Mouse (Mus musculus) urinary bladder, postnatal 4 days (tissue): ENCODE measurements around the gene Psg25.
"Not testable (repeated sequence)": the region's sequence is repeated elsewhere in the genome, so short reads cannot be mapped to it uniquely, and the experiment has no call there.

Source experiments
- DNase-seq, 2 experiments: peaks; one replicate each; pipeline ENCODE4 v3.0.0; 2021 to 2022; ENCODE audit warnings: low spot score in 2 of 2

The Psg25 gene

DNA sequence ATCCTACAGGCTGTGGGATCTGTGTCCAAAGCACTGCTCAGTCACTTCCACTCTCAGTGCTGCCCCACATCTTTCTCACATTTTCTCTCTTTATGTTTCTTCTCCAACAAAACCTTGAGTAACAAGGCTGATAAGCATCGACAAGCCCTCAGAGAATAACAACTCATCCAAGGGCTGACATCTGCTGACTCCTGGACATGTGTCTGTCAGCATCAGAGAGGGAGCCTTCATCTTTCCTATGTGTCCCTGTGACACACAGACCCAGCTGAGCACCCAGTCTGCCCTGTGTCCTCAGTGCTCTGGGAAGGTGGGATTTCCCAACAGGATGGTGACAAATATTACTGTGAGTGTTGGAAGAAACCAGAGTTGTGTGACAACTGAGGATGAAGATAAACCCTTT, at the start of gene Psg25:
Gene Psg25 (minus strand): TSS at position 101 of the 400 bp plus-strand sequence.
- DNase-seq = no peak

DNA sequence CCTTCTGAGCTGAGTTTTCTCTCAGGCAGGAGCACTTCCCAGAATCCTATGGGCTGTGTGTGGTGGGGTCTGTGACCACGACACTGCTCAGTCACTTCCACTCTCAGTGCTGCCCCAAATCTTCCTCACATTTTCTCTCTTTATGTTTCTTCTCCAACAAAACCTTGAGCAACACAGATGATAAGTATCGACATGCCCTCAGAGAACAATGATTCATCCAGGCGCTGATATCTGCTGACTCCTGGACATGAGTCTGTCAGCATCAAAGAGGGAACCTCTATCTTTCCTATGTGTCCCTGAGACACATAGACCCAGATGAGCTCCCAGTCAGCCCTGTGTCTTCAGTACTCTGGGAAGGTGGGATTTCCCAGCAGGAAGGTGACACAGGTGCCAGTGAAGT, 35.1 kb upstream of the Psg25 start, which contains the start of gene Psg27:
Gene Psg27 (minus strand): TSS at position 101 of the 400 bp plus-strand sequence.
- no peak for DNase-seq

- no peak for DNase-seq
Measured at GRCm38 (mm10) chr7:18559850-18560249, 27.8 kb upstream of the Psg25 start.

GRCm38 (mm10) chr7:18555751-18556150, 23.7 kb upstream of the Psg25 start:
- not testable (repeated sequence) for DNase-seq

- no peak for DNase-seq
Measured at GRCm38 (mm10) chr7:18533420-18533819, 1.4 kb upstream of the Psg25 start.

GRCm38 (mm10) chr7:18524668-18525067, 7.4 kb downstream of the Psg25 start:
- DNase-seq = no peak

DNA sequence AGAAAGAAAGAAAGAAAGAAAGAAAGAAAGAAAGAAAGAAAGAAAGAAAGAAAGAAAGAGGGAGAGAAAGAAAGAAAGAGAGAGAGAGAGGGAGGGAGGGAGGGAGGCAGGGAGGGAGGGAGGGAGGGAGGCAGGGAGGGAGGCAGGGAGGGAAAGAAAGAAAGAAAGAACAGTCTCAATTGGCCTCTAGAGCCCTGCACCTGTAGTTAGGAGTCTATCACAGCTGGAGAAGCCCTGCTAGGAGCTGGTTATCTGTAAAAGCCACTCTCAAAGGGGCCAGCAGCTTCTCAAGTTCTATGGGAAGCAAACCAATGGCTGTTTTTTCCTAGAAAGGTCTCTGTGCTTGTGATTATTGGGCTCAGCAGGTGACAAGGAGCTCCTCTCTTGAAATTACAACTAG, 19.2 kb downstream of the Psg25 start:
- not testable (repeated sequence) for DNase-seq

DNA sequence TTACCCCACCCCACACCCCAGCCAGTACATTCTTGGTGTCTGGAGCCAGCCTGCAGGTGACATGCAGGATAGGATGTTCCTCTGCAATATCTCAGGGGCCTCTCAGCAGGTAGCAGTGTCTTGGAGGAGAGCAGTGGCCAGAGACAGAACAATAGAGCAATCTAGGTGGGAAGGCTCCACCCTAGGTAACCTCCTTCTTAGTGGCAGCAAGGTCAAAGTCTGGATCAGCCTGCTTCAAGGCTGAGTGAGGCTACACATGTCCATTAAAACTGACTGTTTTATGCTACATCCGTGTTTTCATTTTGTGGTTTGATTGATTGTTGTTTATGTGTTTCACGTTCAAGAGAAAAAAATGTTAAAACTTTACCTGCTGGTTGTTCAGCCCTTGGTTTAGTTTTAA, 19.7 kb downstream of the Psg25 start:
- not testable (repeated sequence) for DNase-seq

DNA sequence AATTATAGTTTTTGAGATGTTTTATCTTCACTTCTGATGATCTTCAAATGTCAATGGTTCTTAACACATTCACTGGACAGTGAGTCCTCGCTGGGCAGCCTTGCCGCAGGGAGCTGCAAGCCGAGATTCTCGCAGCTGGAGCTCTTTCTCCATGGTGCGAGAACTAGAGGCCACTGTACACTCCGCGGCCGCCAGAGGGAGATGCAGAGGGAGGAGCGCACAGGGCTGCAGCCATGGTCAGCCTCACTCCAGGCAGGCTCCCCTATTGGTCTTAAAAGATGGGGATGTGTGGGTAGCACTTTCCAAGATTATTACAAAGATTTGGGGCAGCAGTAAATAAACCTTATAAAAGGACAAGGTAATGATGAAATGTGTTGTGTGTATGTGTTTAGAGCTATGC, 20.6 kb downstream of the Psg25 start:
- DNase-seq = no peak

DNA sequence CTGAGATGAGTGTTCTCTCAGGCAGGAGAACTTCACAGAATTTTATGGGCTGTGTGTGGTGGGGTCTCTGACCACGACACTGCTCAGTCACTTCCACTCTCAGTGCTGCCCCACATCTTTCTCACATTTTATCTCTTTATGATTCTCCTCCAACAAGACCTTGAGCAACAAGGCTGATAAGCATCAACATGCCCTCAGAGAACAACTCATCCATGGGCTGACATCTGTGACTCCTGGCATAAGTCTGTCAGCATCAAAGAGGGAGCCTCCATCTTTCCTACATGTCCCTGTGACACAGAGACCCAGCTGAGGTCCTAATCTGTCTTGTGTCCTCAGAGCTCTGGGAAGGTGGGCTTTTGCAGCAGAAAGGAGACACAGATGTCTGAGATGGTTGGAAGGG, 48.0 kb downstream of the Psg25 start, which contains the start of gene Psg26:
Gene Psg26 (minus strand): TSS at position 101 of the 400 bp plus-strand sequence.
- DNase-seq = no peak
